Mouse (Mus musculus) liver, embryonic 13.5 days (tissue): ENCODE measurements around the gene Bcap31. TPM values are rescaled to one million over a fixed set of nuclear protein-coding genes. Genes with fewer than 3 reads are reported as not detected.
A peak's percentile ranks its signal among the peaks of the same experiment; 100 is the strongest.

ENCODE experiments used
- ATAC-seq: fragments of 200-750 bp; cut with Nextera tagmentation; 2 replicates; pipeline ENCODE4 v1.8.0; 2017; ENCODE audit warnings: low read depth, mild to moderate bottlenecking, moderate number of reproducible peaks, moderate library complexity
- DNase-seq: peaks from one replicate; pipeline ENCODE4 v3.0.0; 2022
- H3K27ac ChIP-seq: fragments of 300-500 bp; sonication (generic); 2 replicates; pipeline ENCODE4 v1.5.1; 2015; ENCODE audit warnings: moderate library complexity, mild to moderate bottlenecking, inconsistent platforms
- H3K27me3 ChIP-seq: fragments of 300-500 bp; sonication (generic); 2 replicates; pipeline ENCODE4 v1.6.1; 2015; ENCODE audit warnings: mild to moderate bottlenecking, inconsistent platforms
- H3K36me3 ChIP-seq: fragments of 300-500 bp; sonication (generic); 2 replicates; pipeline ENCODE4 v1.6.1; 2015; ENCODE audit warnings: mild to moderate bottlenecking, inconsistent platforms
- H3K4me1 ChIP-seq: fragments of 300-500 bp; sonication (generic); replicated peaks from 2 replicates; pipeline ENCODE4 v1.6.1; 2015; ENCODE audit warnings: inconsistent platforms
- H3K4me2 ChIP-seq: fragments of 300-500 bp; sonication (generic); 2 replicates; pipeline ENCODE4 v1.6.1; 2015; ENCODE audit warnings: inconsistent platforms, mild to moderate bottlenecking, moderate library complexity
- H3K4me3 ChIP-seq: fragments of 300-500 bp; sonication (generic); replicated peaks from 2 replicates; pipeline ENCODE4 v1.5.1; 2015; ENCODE audit warnings: mild to moderate bottlenecking, inconsistent platforms
- H3K9ac ChIP-seq: fragments of 300-500 bp; sonication (generic); 2 replicates; pipeline ENCODE4 v1.6.1; 2015; ENCODE audit warnings: mild to moderate bottlenecking, inconsistent platforms
- H3K9me3 ChIP-seq: fragments of 300-500 bp; sonication (generic); replicated peaks from 2 replicates; pipeline ENCODE4 v1.6.1; 2016; ENCODE audit warnings: inconsistent platforms
- WGBS: fragments of 180-500 bp; shearing (Covaris S2); methylation state at CpG from one replicate; pipeline ENCODE4 v1.1.7; 2015; ENCODE audit not compliant: insufficient replicate concordance; 5-methylcytosine and 5-hydroxymethylcytosine counted together
- polyA plus RNA-seq: library from polyadenylated mRNA; unstranded; fragments of >200 nt; fragmentation: Nextera tagmentation; extraction: Ambion mirVana; gene quantifications from 2 replicates; pipeline ENCODE4 v1.2.1, GENCODE M21; 2015

The Bcap31 gene
- polyA plus RNA-seq, 1 experiment from 2014 or later: 171 TPM

DNA sequence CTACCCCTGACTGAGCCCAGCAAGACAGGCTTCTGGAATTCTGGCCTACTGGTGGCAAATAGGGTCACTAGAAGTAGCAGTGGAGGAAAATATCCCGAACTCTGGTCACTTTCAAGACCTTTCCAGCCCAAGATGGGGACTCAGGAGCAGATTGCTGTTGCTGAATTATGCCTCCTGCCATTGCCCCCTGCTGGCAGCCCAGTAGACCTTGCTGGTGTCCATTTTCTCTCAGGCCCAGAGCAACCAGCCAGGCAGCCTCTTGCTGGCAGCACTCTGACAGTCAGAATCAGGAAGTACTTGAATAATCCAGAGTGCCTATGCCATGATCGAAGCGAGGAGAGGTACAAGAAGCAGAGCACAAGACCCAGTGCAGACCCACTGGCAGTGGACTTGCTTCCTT is 60.4 kb downstream of the Bcap31 start:
- no peak overlapping the region for H3K4me2 ChIP-seq
- no peaks in the 10 kb centered on the region for H3K4me1 ChIP-seq
- no peaks in the 10 kb centered on the region for H3K9me3 ChIP-seq
- peaks cover 12% of the 10 kb centered on the region for H3K27me3 ChIP-seq
- H3K27ac ChIP-seq: no peak overlapping the region
- ATAC-seq: no peak
- no peak overlapping the region for H3K4me3 ChIP-seq
- no peak overlapping the region for H3K9ac ChIP-seq
- no peak for DNase-seq
- H3K36me3 ChIP-seq: no peaks in the 10 kb centered on the region
- WGBS: 41% methylated on average over 3 of the region's 3 CpGs

DNA sequence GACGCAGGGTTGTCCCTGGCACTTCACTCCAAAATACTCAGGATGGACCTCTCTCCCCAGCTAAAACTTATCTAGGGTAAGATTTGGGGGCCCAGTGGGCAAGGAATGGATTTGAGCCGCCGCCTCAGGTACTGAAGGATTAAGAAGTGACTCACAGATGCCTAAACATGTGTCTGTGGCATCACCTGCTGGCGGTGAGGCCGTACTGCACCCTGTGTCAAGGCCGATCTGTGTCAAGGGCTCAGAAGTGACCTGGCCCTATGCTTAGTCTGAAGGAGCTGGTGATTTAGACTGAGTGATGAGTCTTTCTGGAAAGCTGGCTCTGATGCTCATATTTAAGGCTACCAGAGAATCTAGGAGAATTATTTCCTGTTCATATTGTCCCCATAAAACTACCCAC is 61.8 kb downstream of the Bcap31 start:
- Histone ChIP-seq H3K36me3 (no peaks in the 10 kb centered on the region), H3K9me3 (no peaks in the 10 kb centered on the region), H3K4me1 (no peaks in the 10 kb centered on the region), H3K4me3 (no peak overlapping the region), H3K27ac (no peak overlapping the region), H3K4me2 (no peak overlapping the region), H3K9ac (no peak overlapping the region), H3K27me3 (no peaks in the 10 kb centered on the region)
- peak; percentile 45; the same call in 1 of the 2 replicates for ATAC-seq
- WGBS: 8% methylated on average over 6 of the region's 6 CpGs
- no peak for DNase-seq

DNA sequence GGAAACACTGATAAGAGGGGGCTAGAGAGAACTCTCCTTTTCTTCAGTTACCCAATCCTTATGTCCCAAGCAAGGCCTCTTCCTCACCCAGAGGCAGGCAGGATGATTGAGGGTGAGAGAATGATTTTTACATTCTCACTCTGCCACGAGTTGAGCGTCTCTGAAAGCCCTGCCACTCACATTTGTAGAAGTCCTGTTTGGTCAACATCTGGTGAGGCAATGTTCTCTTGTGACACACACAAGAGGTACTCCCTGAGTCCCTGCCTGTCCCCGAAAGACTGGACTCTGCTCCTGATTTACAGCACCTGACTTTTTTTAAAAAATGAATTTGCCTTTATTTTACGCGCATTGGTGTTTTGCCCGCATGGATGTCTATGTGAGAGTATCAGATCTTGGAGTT is 62.6 kb downstream of the Bcap31 start:
- ATAC-seq: no peak
- no peak overlapping the region for H3K9ac ChIP-seq
- H3K27ac ChIP-seq: no peak overlapping the region
- no peak overlapping the region for H3K4me3 ChIP-seq
- DNase-seq: no peak
- no peaks in the 10 kb centered on the region for H3K9me3 ChIP-seq
- H3K4me1 ChIP-seq: no peaks in the 10 kb centered on the region
- no peaks in the 10 kb centered on the region for H3K27me3 ChIP-seq
- WGBS: 65% methylated on average over 6 of the region's 6 CpGs
- H3K4me2 ChIP-seq: no peak overlapping the region
- no peaks in the 10 kb centered on the region for H3K36me3 ChIP-seq

DNA sequence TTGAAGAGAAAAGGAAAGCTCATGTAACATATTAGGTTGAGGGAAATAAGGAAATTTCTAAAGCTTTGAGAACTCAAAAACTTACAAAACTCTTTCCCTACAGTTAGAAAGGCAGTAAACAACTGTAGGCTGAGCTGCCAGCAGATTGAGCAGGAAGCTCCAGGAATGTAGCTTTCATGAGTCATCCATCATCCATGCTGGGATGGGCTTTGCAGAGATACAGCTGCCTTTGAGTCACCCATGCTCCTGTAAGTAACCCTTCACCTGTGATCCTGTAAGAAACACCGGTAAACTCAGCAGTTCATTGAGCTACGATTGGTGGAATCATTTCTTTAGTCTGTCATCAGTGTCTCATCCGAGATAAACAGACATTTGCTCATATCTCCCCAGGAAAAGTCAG is 65.1 kb downstream of the Bcap31 start:
- no peaks in the 10 kb centered on the region for H3K4me1 ChIP-seq
- H3K4me2 ChIP-seq: no peak overlapping the region
- no peaks in the 10 kb centered on the region for H3K27me3 ChIP-seq
- no peaks in the 10 kb centered on the region for H3K36me3 ChIP-seq
- H3K27ac ChIP-seq: no peak overlapping the region
- 54% methylated on average over 3 of the region's 3 CpGs for WGBS
- H3K4me3 ChIP-seq: no peak overlapping the region
- H3K9ac ChIP-seq: no peak overlapping the region
- no peaks in the 10 kb centered on the region for H3K9me3 ChIP-seq
- DNase-seq: no peak
- ATAC-seq: no peak

DNA sequence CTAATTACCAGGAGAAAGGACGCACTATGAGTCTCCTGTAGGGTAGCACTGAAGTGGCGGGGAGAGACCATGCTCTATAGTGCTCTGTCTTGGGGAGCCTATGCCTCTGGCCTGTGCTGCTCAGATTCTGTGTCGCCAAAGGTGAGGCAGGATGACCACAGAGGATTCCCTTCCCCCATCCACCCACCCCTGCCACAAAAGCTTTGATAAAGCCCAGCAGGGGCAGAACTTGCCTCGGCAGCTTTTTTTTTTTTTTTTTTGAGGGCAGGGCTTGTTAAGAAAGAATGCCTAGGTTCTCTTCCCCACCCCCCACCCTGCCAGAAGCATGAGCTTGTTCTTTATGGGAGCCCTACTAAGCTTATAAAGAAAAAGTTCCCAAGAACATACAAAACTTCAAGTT is 70.9 kb downstream of the Bcap31 start:
- no peak overlapping the region for H3K9ac ChIP-seq
- ATAC-seq (no peak), DNase-seq (no peak)
- 26% methylated on average over 4 of the region's 4 CpGs for WGBS
- no peaks in the 10 kb centered on the region for H3K4me1 ChIP-seq
- H3K27me3 ChIP-seq: peaks cover 20% of the 10 kb centered on the region
- H3K9me3 ChIP-seq: no peaks in the 10 kb centered on the region
- H3K36me3 ChIP-seq: no peaks in the 10 kb centered on the region
- no peak overlapping the region for H3K4me3 ChIP-seq
- no peak overlapping the region for H3K4me2 ChIP-seq
- no peak overlapping the region for H3K27ac ChIP-seq

- ATAC-seq (no peak), DNase-seq (no peak)
- Histone ChIP-seq H3K27ac (no peak overlapping the region), H3K4me2 (peak overlapping the region; percentile 58), H3K27me3 (peaks cover 70% of the 10 kb centered on the region), H3K9ac (peak overlapping the region; percentile 29; the same call in 1 of the 2 replicates), H3K36me3 (no peaks in the 10 kb centered on the region), H3K9me3 (no peaks in the 10 kb centered on the region), H3K4me1 (no peaks in the 10 kb centered on the region), H3K4me3 (peak overlapping the region; percentile 52)
- WGBS: 15% methylated on average over 41 of the region's 41 CpGs
Measured at GRCm38 (mm10) chrX:73639901-73640469, 76.0 kb downstream of the Bcap31 start.

GRCm38 (mm10) chrX:73639255-73639675 is 76.7 kb downstream of the Bcap31 start, which contains the start of gene Dusp9:
Gene Dusp9, plus strand, starts transcription at chrX:73639419.
- peaks cover 77% of the 10 kb centered on the region for H3K27me3 ChIP-seq
- DNase-seq (peak; percentile 22), ATAC-seq (peak; percentile 80)
- H3K4me1 ChIP-seq: no peaks in the 10 kb centered on the region
- H3K36me3 ChIP-seq: no peaks in the 10 kb centered on the region
- no peaks in the 10 kb centered on the region for H3K9me3 ChIP-seq
- H3K9ac ChIP-seq: peak within 1 kb of the TSS; percentile 43
- peak within 1 kb of the TSS; percentile 58 for H3K4me2 ChIP-seq
- WGBS: 12% methylated on average over 28 of the region's 28 CpGs
- H3K4me3 ChIP-seq: peak within 1 kb of the TSS; percentile 52
- H3K27ac ChIP-seq: no peak within 1 kb of the TSS

DNA sequence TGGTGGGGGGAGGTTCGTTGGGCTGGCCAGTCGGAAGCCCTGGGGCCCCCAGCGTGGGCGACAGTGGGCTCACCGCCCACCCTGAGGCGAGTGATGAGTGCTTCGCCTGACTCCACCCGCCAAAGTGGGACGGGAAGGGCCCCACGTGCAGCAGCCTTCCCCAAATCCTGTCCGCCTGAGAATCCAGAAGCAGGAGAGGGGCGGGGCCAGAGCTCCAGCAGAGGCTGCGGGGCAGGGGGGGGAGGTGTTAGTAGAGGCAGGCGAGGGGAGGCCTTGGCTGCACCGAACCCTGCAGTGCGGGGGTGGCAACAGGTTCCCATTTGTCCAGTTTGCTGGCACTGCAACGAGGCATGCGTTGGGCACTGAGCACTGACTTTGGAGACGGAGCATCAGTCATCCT is 78.6 kb downstream of the Bcap31 start:
- H3K4me1 ChIP-seq: no peaks in the 10 kb centered on the region
- no peak overlapping the region for H3K9ac ChIP-seq
- 15% methylated on average over 19 of the region's 19 CpGs for WGBS
- peaks cover 84% of the 10 kb centered on the region for H3K27me3 ChIP-seq
- no peak overlapping the region for H3K4me3 ChIP-seq
- DNase-seq: no peak
- H3K4me2 ChIP-seq: peak overlapping the region; percentile 39
- no peaks in the 10 kb centered on the region for H3K36me3 ChIP-seq
- no peak overlapping the region for H3K27ac ChIP-seq
- no peaks in the 10 kb centered on the region for H3K9me3 ChIP-seq
- ATAC-seq: no peak

Other genes starting within 250 kb of the Bcap31 start
- 7.1 and 10.6 TPM in 2 replicates for gene Bgn, start 232.6 kb downstream of the Bcap31 start, polyA plus RNA-seq
- 0.03 TPM in 2 replicates for gene Atp2b3, start 213.1 kb downstream of the Bcap31 start, polyA plus RNA-seq
- gene Dusp9, start 76.8 kb downstream of the Bcap31 start, polyA plus RNA-seq: 36.2 and 36.4 TPM in 2 replicates
- gene Pnck, start 56.1 kb downstream of the Bcap31 start, polyA plus RNA-seq: 1.1 and 1.2 TPM in 2 replicates
- 0.38 and 0.41 TPM in 2 replicates for gene Slc6a8, start 43.0 kb downstream of the Bcap31 start, polyA plus RNA-seq
- 7.2 and 7.5 TPM in 2 replicates for gene Abcd1, start 422 bp upstream of the Bcap31 start, polyA plus RNA-seq
- 0.12 and 0.16 TPM in 2 replicates for gene Plxnb3, start 40.9 kb upstream of the Bcap31 start, polyA plus RNA-seq
- gene Srpk3, start 58.2 kb upstream of the Bcap31 start, polyA plus RNA-seq: 0.71 and 0.83 TPM in 2 replicates
- 130 and 131 TPM in 2 replicates for gene Idh3g, start 70.7 kb upstream of the Bcap31 start, polyA plus RNA-seq
- 144 and 157 TPM in 2 replicates for gene Ssr4, start 70.9 kb upstream of the Bcap31 start, polyA plus RNA-seq
- 0.06 and 0.07 TPM in 2 replicates for gene Pdzd4, start 108.8 kb upstream of the Bcap31 start, polyA plus RNA-seq
- gene Avpr2, start 175.9 kb upstream of the Bcap31 start, polyA plus RNA-seq: 0.06 and 0.10 TPM in 2 replicates
- 0.16 and 0.19 TPM in 2 replicates for gene L1cam, start 179.9 kb upstream of the Bcap31 start, polyA plus RNA-seq
- 4.7 and 4.8 TPM in 2 replicates for gene Arhgap4, start 205.7 kb upstream of the Bcap31 start, polyA plus RNA-seq
- gene Naa10, start 205.8 kb upstream of the Bcap31 start, polyA plus RNA-seq: 129 and 131 TPM in 2 replicates
- 17.5 TPM in 2 replicates for gene Renbp, start 214.7 kb upstream of the Bcap31 start, polyA plus RNA-seq